Mouse (Mus musculus) neural tube, embryonic 13.5 days (tissue): ENCODE data around the gene Kazn. TPM values are rescaled to one million over a fixed set of nuclear protein-coding genes. Genes with fewer than 3 reads are reported as not detected.

Source experiments
- ATAC-seq: fragments of 200-750 bp; cut with Nextera tagmentation; 2 replicates; pipeline ENCODE4 v1.8.0; 2017; ENCODE audit warnings: low read depth, mild to moderate bottlenecking, moderate TSS enrichment, moderate library complexity
- H3K27ac ChIP-seq: fragments of 300-500 bp; sonication (generic); replicated peaks from 2 replicates; pipeline ENCODE4 v1.5.1; 2015; ENCODE audit warnings: moderate library complexity, mild to moderate bottlenecking, inconsistent platforms
- H3K27me3 ChIP-seq: fragments of 300-500 bp; sonication (generic); 2 replicates; pipeline ENCODE4 v1.6.1; 2015; ENCODE audit warnings: mild to moderate bottlenecking, inconsistent platforms
- H3K36me3 ChIP-seq: fragments of 300-500 bp; sonication (generic); 2 replicates; pipeline ENCODE4 v1.6.1; 2015; ENCODE audit warnings: mild to moderate bottlenecking, inconsistent platforms
- H3K4me1 ChIP-seq: fragments of 300-500 bp; sonication (generic); replicated peaks from 2 replicates; pipeline ENCODE4 v1.6.1; 2015; ENCODE audit warnings: inconsistent platforms
- H3K4me2 ChIP-seq: fragments of 300-500 bp; sonication (generic); 2 replicates; pipeline ENCODE4 v1.6.1; 2015; ENCODE audit warnings: inconsistent platforms, mild to moderate bottlenecking, moderate library complexity
- H3K4me3 ChIP-seq: fragments of 300-500 bp; sonication (generic); 2 replicates; pipeline ENCODE4 v1.5.1; 2015; ENCODE audit warnings: mild to moderate bottlenecking, inconsistent platforms
- H3K9ac ChIP-seq: fragments of 300-500 bp; sonication (generic); 2 replicates; pipeline ENCODE4 v1.6.1; 2015; ENCODE audit warnings: moderate library complexity, mild to moderate bottlenecking, inconsistent platforms
- H3K9me3 ChIP-seq: fragments of 300-500 bp; sonication (generic); 2 replicates; pipeline ENCODE4 v1.6.1; 2016; ENCODE audit warnings: inconsistent platforms
- WGBS: fragments of 180-500 bp; shearing (Covaris S2); methylation state at CpG from one replicate; pipeline ENCODE4 v1.1.7; 2015; 5-methylcytosine and 5-hydroxymethylcytosine counted together
- polyA plus RNA-seq: library from polyadenylated mRNA; unstranded; fragments of >200 nt; fragmentation: Nextera tagmentation; extraction: Ambion mirVana; gene quantifications from 2 replicates; pipeline ENCODE4 v1.2.1, GENCODE M21; 2015

The Kazn gene
- polyA plus RNA-seq, 1 experiment from 2014 or later, result 18.9 TPM

DNA sequence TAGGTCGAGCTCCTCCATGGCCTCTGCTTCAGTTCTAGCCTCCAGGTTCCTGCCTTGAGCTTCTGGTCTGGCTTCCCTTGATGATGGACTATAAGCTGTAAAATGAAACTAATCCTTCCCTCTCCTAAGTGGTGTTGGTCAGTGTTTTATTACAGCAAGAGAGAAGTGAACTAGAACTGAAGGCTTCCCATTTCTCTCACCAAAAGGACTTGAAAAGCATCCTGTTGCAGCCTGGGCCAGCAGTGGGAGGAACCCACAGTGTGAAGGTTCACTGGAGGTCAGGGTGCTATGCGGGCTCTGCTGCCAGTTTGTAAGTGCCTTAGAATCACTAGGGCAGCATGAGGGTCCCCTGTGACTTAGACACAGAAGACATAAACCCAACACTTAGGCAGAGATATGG is 148.1 kb downstream of the Kazn start:
- no peak overlapping the region for H3K27ac ChIP-seq
- no peak overlapping the region for H3K4me3 ChIP-seq
- H3K9me3 ChIP-seq, result no peaks in the 10 kb centered on the region
- H3K36me3 ChIP-seq, result no peaks in the 10 kb centered on the region
- H3K4me2 ChIP-seq, result no peak overlapping the region
- H3K9ac ChIP-seq, result no peak overlapping the region
- peaks cover 6% of the 10 kb centered on the region; the same call in 1 of the 2 replicates for H3K4me1 ChIP-seq
- WGBS, result 72% methylated on average over 2 of the region's 2 CpGs
- H3K27me3 ChIP-seq, result peaks cover 11% of the 10 kb centered on the region
- ATAC-seq, result no peak

GRCm38 (mm10) chr4:142089966-142090365 is 149.2 kb downstream of the Kazn start:
- H3K4me3 ChIP-seq, result no peak overlapping the region
- WGBS, result 79% methylated on average over 6 of the region's 6 CpGs
- H3K4me1 ChIP-seq, result 0 out of 2 replicates have a peak, but pooled peaks cover 3% of the 10 kb centered on the region
- ATAC-seq, result no peak
- H3K9ac ChIP-seq, result no peak overlapping the region
- H3K27me3 ChIP-seq, result peaks cover 22% of the 10 kb centered on the region
- no peaks in the 10 kb centered on the region for H3K9me3 ChIP-seq
- H3K4me2 ChIP-seq, result no peak overlapping the region
- H3K27ac ChIP-seq, result no peak overlapping the region
- H3K36me3 ChIP-seq, result no peaks in the 10 kb centered on the region

DNA sequence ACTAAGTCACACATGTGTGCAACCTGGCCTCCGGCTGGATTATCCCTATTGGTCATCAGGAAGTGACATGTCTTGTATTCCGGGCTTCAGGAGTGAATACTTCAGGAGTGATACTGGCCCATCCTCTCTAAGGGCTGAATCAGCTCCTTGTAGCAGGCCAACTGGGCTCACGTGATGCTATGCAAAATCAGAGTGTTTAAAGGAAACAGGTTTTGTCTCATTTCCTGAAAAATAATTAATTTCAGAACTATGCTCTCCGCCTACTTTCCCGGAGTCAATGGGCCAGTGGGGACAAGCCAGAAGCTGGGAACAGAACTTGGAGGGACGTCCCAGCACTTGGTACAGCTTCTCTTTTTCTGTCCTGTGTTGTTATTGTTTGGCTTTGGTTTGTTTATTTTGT is 150.4 kb downstream of the Kazn start:
- Histone ChIP-seq H3K9me3 (no peaks in the 10 kb centered on the region), H3K36me3 (no peaks in the 10 kb centered on the region), H3K4me1 (peaks cover 13% of the 10 kb centered on the region), H3K27ac (no peak overlapping the region), H3K4me2 (no peak overlapping the region), H3K9ac (no peak overlapping the region), H3K27me3 (peaks cover 34% of the 10 kb centered on the region), H3K4me3 (no peak overlapping the region)
- WGBS, result 73% methylated on average over 6 of the region's 6 CpGs
- no peak for ATAC-seq

DNA sequence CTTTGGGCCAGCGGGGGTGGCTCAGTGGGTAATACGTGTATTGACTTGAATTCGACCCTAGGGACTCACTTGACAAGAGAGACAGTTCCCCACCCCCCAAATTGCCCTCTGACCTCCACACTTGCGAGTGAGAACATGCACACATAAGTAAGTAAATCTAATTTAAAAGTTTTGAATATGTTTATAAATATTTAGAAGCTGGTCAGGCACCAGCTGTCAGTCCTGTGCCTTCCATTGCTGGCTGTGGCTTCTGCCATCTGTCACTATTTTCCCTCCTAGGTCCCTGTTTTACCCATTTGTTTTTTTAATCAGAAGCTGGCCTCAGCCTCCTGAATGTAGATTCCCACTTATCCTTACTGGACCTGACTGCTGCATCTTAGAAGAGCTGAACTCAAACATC is 150.8 kb downstream of the Kazn start:
- peaks cover 36% of the 10 kb centered on the region for H3K27me3 ChIP-seq
- peaks cover 17% of the 10 kb centered on the region for H3K4me1 ChIP-seq
- H3K4me2 ChIP-seq, result no peak overlapping the region
- no peaks in the 10 kb centered on the region for H3K36me3 ChIP-seq
- H3K9me3 ChIP-seq, result no peaks in the 10 kb centered on the region
- ATAC-seq, result no peak
- H3K27ac ChIP-seq, result no peak overlapping the region
- no peak overlapping the region for H3K4me3 ChIP-seq
- WGBS, result 23% methylated on average over 4 of the region's 4 CpGs
- no peak overlapping the region for H3K9ac ChIP-seq

GRCm38 (mm10) chr4:142084936-142085563 is 154.2 kb downstream of the Kazn start:
- peaks cover 42% of the 10 kb centered on the region for H3K4me1 ChIP-seq
- H3K27ac ChIP-seq, result no peak overlapping the region
- H3K9ac ChIP-seq, result no peak overlapping the region; the same call in 1 of the 2 replicates
- H3K9me3 ChIP-seq, result no peaks in the 10 kb centered on the region
- H3K4me2 ChIP-seq, result peak overlapping the region; percentile 97
- H3K27me3 ChIP-seq, result peaks cover 59% of the 10 kb centered on the region
- H3K4me3 ChIP-seq, result peak overlapping the region; percentile 56
- 8% methylated on average over 19 of the region's 20 CpGs for WGBS
- H3K36me3 ChIP-seq, result no peaks in the 10 kb centered on the region
- no peak for ATAC-seq

DNA sequence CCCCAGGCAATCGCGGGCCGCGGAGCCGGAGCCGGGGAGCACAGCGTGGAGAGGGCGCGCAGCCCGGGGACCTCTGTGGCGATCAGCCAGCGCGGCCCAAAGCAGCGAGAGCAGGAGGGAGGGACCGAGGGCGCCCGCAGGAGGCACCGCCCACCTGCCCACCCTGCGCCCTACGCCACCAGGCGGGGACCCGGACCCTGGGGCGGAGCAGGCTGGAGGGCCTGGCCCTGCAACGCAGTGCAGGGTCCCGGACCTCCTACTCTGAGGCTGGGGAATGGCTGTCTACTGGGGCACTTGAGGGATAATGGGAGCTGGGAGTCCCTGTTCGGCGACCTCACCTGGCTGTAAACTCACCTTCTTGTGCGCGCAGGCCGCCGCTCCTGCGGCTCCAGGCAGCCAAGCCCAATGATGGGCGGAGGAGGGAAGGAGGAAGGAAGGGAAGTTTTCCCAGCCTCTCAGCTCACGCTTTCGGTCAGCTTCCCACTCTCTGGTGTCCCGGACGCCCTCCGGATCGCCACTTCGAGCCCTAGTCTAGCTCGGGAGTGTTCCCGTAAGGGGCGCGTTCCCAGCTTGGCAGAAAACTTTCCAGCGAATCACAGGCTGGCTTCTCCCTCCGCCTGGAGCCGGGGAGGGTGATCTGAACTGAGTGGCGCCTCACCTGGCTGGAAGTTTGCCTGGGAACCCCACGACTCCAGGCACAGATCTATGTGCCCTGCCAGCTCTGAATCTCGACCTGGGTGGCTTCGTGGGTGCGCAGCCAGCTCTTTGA is 154.9 kb downstream of the Kazn start, which contains the start of gene Tmem51:
Gene Tmem51, minus strand, starts transcription at position 174 of the 769 bp plus-strand sequence.
- peaks cover 59% of the 10 kb centered on the region for H3K27me3 ChIP-seq
- WGBS, result under 1% methylated on average over 41 of the region's 52 CpGs

GRCm38 (mm10) chr4:142083762-142084130 is 155.5 kb downstream of the Kazn start:
- WGBS, result 2% methylated on average over 26 of the region's 29 CpGs
- peaks cover 59% of the 10 kb centered on the region for H3K27me3 ChIP-seq
- ATAC-seq, result peak; percentile 55
- H3K4me1 ChIP-seq, result peaks cover 43% of the 10 kb centered on the region
- H3K27ac ChIP-seq, result no peak overlapping the region
- H3K4me3 ChIP-seq, result peak overlapping the region; percentile 56
- H3K4me2 ChIP-seq, result peak overlapping the region; percentile 97
- H3K9me3 ChIP-seq, result no peaks in the 10 kb centered on the region
- no peaks in the 10 kb centered on the region for H3K36me3 ChIP-seq
- H3K9ac ChIP-seq, result peak overlapping the region; percentile 76

More for the DNA sequence above, 154.9 kb downstream of the Kazn start, which contains the start of gene Tmem51:
- Histone ChIP-seq H3K9ac (peak within 1 kb of the TSS; percentile 76), H3K4me3 (peak within 1 kb of the TSS; percentile 56), H3K4me2 (peak within 1 kb of the TSS; percentile 97), H3K4me1 (peaks cover 43% of the 10 kb centered on the region), H3K9me3 (no peaks in the 10 kb centered on the region), H3K36me3 (no peaks in the 10 kb centered on the region), H3K27ac (no peak within 1 kb of the TSS)
- ATAC-seq, result peak; percentile 72

- peak overlapping the region; percentile 56 for H3K4me3 ChIP-seq
- ATAC-seq, result no peak
Measured at GRCm38 (mm10) chr4:142083193-142083592, 156.0 kb downstream of the Kazn start.

GRCm38 (mm10) chr4:142082703-142083102 is 156.5 kb downstream of the Kazn start:
- H3K9me3 ChIP-seq, result no peaks in the 10 kb centered on the region
- H3K27ac ChIP-seq, result no peak overlapping the region
- no peaks in the 10 kb centered on the region for H3K36me3 ChIP-seq
- WGBS, result 83% methylated on average over 4 of the region's 4 CpGs
- no peak overlapping the region for H3K4me2 ChIP-seq
- no peak overlapping the region for H3K4me3 ChIP-seq
- peaks cover 59% of the 10 kb centered on the region for H3K27me3 ChIP-seq
- no peak for ATAC-seq
- peaks cover 46% of the 10 kb centered on the region for H3K4me1 ChIP-seq
- no peak overlapping the region for H3K9ac ChIP-seq

More at GRCm38 (mm10) chr4:142083193-142083592, 156.0 kb downstream of the Kazn start:
- peak overlapping the region; percentile 97 for H3K4me2 ChIP-seq
- H3K9ac ChIP-seq, result 0 out of 2 replicates have a peak overlapping the region, but pooled peaks have one; percentile 76
- peaks cover 43% of the 10 kb centered on the region for H3K4me1 ChIP-seq
- no peaks in the 10 kb centered on the region for H3K9me3 ChIP-seq
- no peak overlapping the region for H3K27ac ChIP-seq
- no peaks in the 10 kb centered on the region for H3K36me3 ChIP-seq
- peaks cover 59% of the 10 kb centered on the region for H3K27me3 ChIP-seq
- WGBS, result 55% methylated on average over 6 of the region's 6 CpGs

- Histone ChIP-seq H3K4me3 (no peak overlapping the region), H3K36me3 (no peaks in the 10 kb centered on the region), H3K9ac (no peak overlapping the region), H3K27ac (0 out of 2 replicates have a peak overlapping the region, but pooled peaks have one; percentile 18), H3K27me3 (peaks cover 55% of the 10 kb centered on the region), H3K4me2 (no peak overlapping the region), H3K4me1 (peaks cover 52% of the 10 kb centered on the region), H3K9me3 (no peaks in the 10 kb centered on the region)
- ATAC-seq, result no peak
- WGBS, result 60% methylated on average over 13 of the region's 13 CpGs
Measured at GRCm38 (mm10) chr4:142081631-142082283, 157.4 kb downstream of the Kazn start.

DNA sequence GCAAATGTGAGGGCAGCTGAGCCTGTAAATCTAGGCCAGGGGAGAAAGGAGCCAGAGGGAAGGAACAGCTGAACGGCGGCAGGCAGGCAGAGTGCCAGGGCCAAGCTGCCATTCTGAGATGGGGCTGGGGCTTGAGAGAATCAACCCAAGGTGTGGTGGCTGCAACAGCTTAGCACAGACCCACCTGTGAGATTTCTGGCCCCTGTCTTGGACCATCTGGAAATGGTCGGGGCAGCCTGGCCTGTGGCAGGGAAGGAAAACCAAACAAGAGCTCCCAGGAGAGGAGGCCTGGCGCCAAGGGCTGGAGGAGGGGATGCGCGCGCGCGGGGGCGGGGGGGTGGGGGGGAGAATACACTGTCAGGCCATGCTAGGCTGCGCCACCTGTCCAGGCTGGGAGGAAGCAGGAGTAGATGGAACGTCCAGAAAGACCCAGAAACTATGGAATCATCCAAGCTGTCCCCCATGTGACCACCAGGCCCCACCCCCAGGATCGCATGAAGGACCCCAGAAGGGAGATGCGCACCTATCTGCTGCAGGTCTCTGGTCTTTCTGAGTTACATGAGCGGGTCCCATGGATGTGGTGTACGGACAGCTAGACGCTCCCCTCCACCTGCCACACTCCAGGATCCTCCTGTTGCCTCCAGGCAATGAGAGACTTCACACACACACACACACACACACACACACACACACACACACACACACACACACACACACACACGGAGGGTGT is 158.1 kb downstream of the Kazn start:
- H3K27me3 ChIP-seq, result peaks cover 48% of the 10 kb centered on the region
- H3K4me3 ChIP-seq, result no peak overlapping the region
- 47% methylated on average over 17 of the region's 18 CpGs for WGBS
- H3K9ac ChIP-seq, result no peak overlapping the region
- ATAC-seq, result peak; percentile 20; the same call in 1 of the 2 replicates
- H3K36me3 ChIP-seq, result no peaks in the 10 kb centered on the region
- H3K4me2 ChIP-seq, result no peak overlapping the region
- H3K4me1 ChIP-seq, result peaks cover 52% of the 10 kb centered on the region
- H3K27ac ChIP-seq, result 0 out of 2 replicates have a peak overlapping the region, but pooled peaks have one; percentile 18
- H3K9me3 ChIP-seq, result no peaks in the 10 kb centered on the region
